ENCODE assay signal across 10 mouse cellular contexts in the genomic region with DNA sequence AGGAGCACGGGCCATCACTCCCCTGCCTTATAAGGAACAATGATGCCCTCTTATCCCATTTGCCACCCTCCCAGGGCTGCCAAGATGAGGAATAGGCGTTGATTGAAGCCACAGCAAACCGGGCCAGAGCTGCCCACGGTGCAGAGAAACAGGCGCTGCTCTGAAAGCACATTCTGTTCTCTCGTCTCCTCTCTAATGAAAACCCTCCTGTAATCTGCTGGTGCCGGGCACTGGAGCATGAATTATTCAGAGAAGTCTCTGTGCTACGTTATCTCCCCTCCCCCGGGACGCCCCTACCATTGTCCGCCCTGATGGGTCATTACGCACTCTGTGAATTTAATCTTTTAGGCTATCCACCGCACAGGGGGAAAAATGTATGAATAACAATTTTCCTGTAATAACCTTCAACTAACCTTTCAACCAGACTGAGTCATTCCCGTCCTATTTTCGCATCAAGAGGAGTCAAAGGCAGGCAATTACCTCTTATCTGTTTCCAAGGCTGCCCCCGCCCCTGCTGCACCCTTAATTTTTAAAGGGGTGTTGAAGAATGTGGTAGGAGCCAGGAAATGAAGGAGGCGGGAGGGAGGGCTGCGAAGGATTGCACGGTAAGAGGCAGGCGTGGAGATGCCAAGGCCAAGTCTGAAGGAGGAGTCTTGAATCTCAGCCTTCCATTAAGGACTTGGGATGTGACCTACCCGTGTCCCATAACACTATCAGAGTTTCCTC.
DNase-seq lines count a peak whose midpoint lies in the region; ATAC-seq lines count a peak whose summit lies in the region.
"Had no signal": no experiment of that assay in that cellular context is flagged by ENCODE, and none has a peak within 500 bp of the region (broad histone marks: within the 10 kb centered on the region; RNA-seq: fewer than 3 reads in every experiment).

No protein-coding gene starts in this region.

- no peak overlapping the region for H3K27ac ChIP-seq in heart, embryonic 13.5 days (replicated peaks)
- peak overlapping the region; percentile 14 for H3K27ac ChIP-seq in forebrain, embryonic 11.5 days (ENCODE audit: low read depth, low read length)
- H3K27ac ChIP-seq: liver, embryonic 14.5 days; stomach, embryonic 15.5 days had no signal

- H3K4me2 ChIP-seq in heart, embryonic 13.5 days = peak overlapping the region; percentile 24
- H3K4me2 ChIP-seq in forebrain, embryonic 11.5 days (ENCODE audit: low read depth, low read length, severe bottlenecking) = peak overlapping the region; percentile 21; the same call in 1 of the 2 replicates
- H3K4me2 ChIP-seq: stomach, embryonic 15.5 days had no signal

- WGBS in heart, embryonic 13.5 days = 25% methylated on average over 21 of the region's 21 CpGs
- 18% methylated on average over 21 of the region's 21 CpGs for whole genome bisulfite sequencing in forebrain, embryonic 11.5 days

- peaks cover 5% of the 10 kb centered on the region for H3K9me3 ChIP-seq in heart, embryonic 13.5 days
- H3K9me3 ChIP-seq in forebrain, embryonic 11.5 days (ENCODE audit: control insufficient read depth, low read length) = no peaks in the 10 kb centered on the region; the same call in 1 of the 2 replicates
- H3K9me3 ChIP-seq: stomach, embryonic 15.5 days had no signal

- no peak overlapping the region for H3K9ac ChIP-seq in heart, embryonic 13.5 days
- H3K9ac ChIP-seq in forebrain, embryonic 11.5 days (ENCODE audit: low read length) = no peak overlapping the region
- H3K9ac ChIP-seq: liver, embryonic 14.5 days; stomach, embryonic 15.5 days had no signal

- H3K27me3 ChIP-seq in heart, embryonic 13.5 days (replicated peaks) = peaks cover 40% of the 10 kb centered on the region; the same call in 1 of the 2 replicates
- H3K27me3 ChIP-seq in forebrain, embryonic 11.5 days (ENCODE audit: control insufficient read depth, insufficient read depth, low read length) = no peaks in the 10 kb centered on the region
- H3K27me3 ChIP-seq: stomach, embryonic 15.5 days had no signal

- DNase-seq in heart, adult 9 months (ENCODE audit: low spot score in 2 of 2) = no peak
- peak; percentile 60 for DNase-seq in forebrain, embryonic 11.5 days (ENCODE audit: low spot score)
- DNase-seq in layer of hippocampus, adult 8-10 months (ENCODE audit: low spot score in 2 of 2) = peak; percentile 81 to 85
- DNase-seq in neural tube, embryonic 10.5 days (ENCODE audit: extremely low spot score, low spot score) = peak; percentile 27
- no peak for DNase-seq in spleen, postnatal 36 days (ENCODE audit: low spot score in 2 of 2)

- no peak overlapping the region for H3K4me3 ChIP-seq in heart, embryonic 13.5 days
- no peak overlapping the region for H3K4me3 ChIP-seq in forebrain, embryonic 11.5 days (ENCODE audit: low read depth, low read length)
- H3K4me3 ChIP-seq: stomach, embryonic 15.5 days had no signal

- H3K4me1 ChIP-seq in heart, embryonic 13.5 days = peaks cover 15% of the 10 kb centered on the region
- peaks cover 10% of the 10 kb centered on the region for H3K4me1 ChIP-seq in forebrain, embryonic 11.5 days (replicated peaks; ENCODE audit: control insufficient read depth, insufficient read depth, low read length)
- H3K4me1 ChIP-seq: stomach, embryonic 15.5 days had no signal

- H3K36me3 ChIP-seq in heart, embryonic 13.5 days = no peaks in the 10 kb centered on the region
- H3K36me3 ChIP-seq in forebrain, embryonic 11.5 days (ENCODE audit: control insufficient read depth, insufficient read depth, low read length) = no peaks in the 10 kb centered on the region
- H3K36me3 ChIP-seq: stomach, embryonic 15.5 days had no signal

- ATAC-seq in heart, embryonic 13.5 days (ENCODE audit: extremely low read depth, insufficient number of reproducible peaks, low FRiP score, low TSS enrichment) = no peak
- peak; percentile 72 for ATAC-seq in forebrain, embryonic 11.5 days (replicated peaks; ENCODE audit: low FRiP score)
- no peak for ATAC-seq in megakaryocyte-erythroid progenitor cell, adult 5-6 weeks (replicated peaks; ENCODE audit: low FRiP score, low TSS enrichment, poor library complexity, severe bottlenecking)
- no peak for ATAC-seq in erythroblast, adult 5-6 weeks (replicated peaks; ENCODE audit: low FRiP score, poor library complexity, severe bottlenecking)

Comparison
In these comparisons a context has a peak if more than half of its experiments do, and no peak if none do; other contexts are left out.
1. DNase-seq: peak in forebrain, embryonic 11.5 days (single experiment), layer of hippocampus, adult 8-10 months (2 of 2) and neural tube, embryonic 10.5 days (single experiment); none in heart, adult 9 months (0 of 2) and spleen, postnatal 36 days (0 of 2).